Mouse (Mus musculus): ENCODE measurements around the gene Cd7.
A peak's percentile ranks its signal among the peaks of the same experiment; 100 is the strongest.

GRCm38 (mm10) chr11:120987608-120988007 is 51.6 kb downstream of the Cd7 start:
- TF ChIP-seq EP300 (IDR thresholded peaks at IDR 0.05; ENCODE audit: low read depth) (no peak), CTCF (IDR thresholded peaks at IDR 0.05; ENCODE audit: low read depth) (peak; percentile 26; the same call in 1 of the 2 replicates)
